Mouse (Mus musculus): Measurements from ENCODE around the gene Tff2. TPM values are rescaled to one million over a fixed set of nuclear protein-coding genes. Genes with fewer than 3 reads are reported as not detected.

Gene Tff2
- polyA plus RNA-seq, 1 experiment from 2014 or later: not detected

- Histone ChIP-seq H3K36me3 (ENCODE audit: control insufficient read depth, insufficient read depth, low read length) (no peaks in the 10 kb centered on the region), H3K27me3 (ENCODE audit: control insufficient read depth, insufficient read depth, low read length) (no peaks in the 10 kb centered on the region), H3K4me1 (ENCODE audit: control insufficient read depth in 2 of 2, insufficient read depth in 2 of 2, low read length in 2 of 2) (no peaks in the 10 kb centered on the region), H3K27ac (replicated peaks in 1 of 2; ENCODE audit: control insufficient read depth in 1 of 2, insufficient read depth in 1 of 2, low read depth in 2 of 2, low read length in 2 of 2) (no peak overlapping the region), H3K9ac (ENCODE audit: low read length) (no peak overlapping the region), H3K4me3 (ENCODE audit: control insufficient read depth in 1 of 2, insufficient read depth in 1 of 2, low read depth in 1 of 2, low read length in 2 of 2) (no peak overlapping the region), H3K4me2 (ENCODE audit: low read length) (no peak overlapping the region), H3K9me3 (ENCODE audit: control insufficient read depth, low read length) (no peaks in the 10 kb centered on the region)
- WGBS: 60% methylated on average over 6 of the region's 6 CpGs
- no peak for ATAC-seq (ENCODE audit: insufficient number of reproducible peaks, insufficient read depth, low FRiP score, low read depth)
Observed at GRCm38 (mm10) chr17:31134913-31135312, 9.2 kb downstream of the Tff2 start.

- Histone ChIP-seq H3K36me3 (ENCODE audit: control insufficient read depth, insufficient read depth, low read length) (no peaks in the 10 kb centered on the region), H3K4me2 (ENCODE audit: low read length) (no peak overlapping the region), H3K9ac (ENCODE audit: low read length) (no peak overlapping the region), H3K9me3 (ENCODE audit: control insufficient read depth, low read length) (no peaks in the 10 kb centered on the region), H3K4me1 (ENCODE audit: control insufficient read depth in 2 of 2, insufficient read depth in 2 of 2, low read length in 2 of 2) (no peaks in the 10 kb centered on the region), H3K27me3 (ENCODE audit: control insufficient read depth, insufficient read depth, low read length) (no peaks in the 10 kb centered on the region), H3K27ac (replicated peaks in 1 of 2; ENCODE audit: control insufficient read depth in 1 of 2, insufficient read depth in 1 of 2, low read depth in 2 of 2, low read length in 2 of 2) (no peak overlapping the region), H3K4me3 (ENCODE audit: control insufficient read depth in 1 of 2, insufficient read depth in 1 of 2, low read depth in 1 of 2, low read length in 2 of 2) (no peak overlapping the region)
- WGBS: 71% methylated on average over 15 of the region's 15 CpGs
- no peak for ATAC-seq (ENCODE audit: insufficient number of reproducible peaks, insufficient read depth, low FRiP score, low read depth)
Observed at GRCm38 (mm10) chr17:31133776-31134175, 10.3 kb downstream of the Tff2 start.

DNA sequence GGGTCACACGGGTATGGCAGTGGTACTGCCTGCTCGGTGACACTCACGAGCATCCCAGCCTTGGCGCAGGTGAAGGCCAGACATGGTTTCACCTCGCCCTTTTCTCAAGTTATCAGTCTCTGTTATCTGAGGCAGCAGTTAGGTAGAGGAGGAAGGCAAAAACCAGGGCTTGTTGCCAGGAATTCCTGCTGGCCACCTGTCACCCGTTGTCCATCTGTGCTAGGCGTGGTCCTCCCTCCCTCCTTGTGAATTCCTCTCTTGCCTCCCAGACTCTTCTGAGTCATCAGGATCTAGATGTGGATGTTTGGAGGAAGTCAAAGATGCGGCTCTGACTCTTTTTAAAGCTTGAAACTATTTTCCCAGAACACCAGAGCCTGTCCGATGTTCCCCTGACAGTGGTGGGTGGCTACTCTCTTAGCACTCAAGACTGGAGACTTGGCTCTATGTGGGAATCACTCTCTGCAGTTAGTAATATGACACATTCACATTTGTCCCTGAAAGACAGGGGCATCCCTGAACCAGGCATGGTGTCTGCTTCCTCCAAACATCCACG lies 12.7 kb downstream of the Tff2 start:
- Histone ChIP-seq H3K4me2 (ENCODE audit: low read length) (no peak overlapping the region), H3K27ac (replicated peaks in 1 of 2; ENCODE audit: control insufficient read depth in 1 of 2, insufficient read depth in 1 of 2, low read depth in 2 of 2, low read length in 2 of 2) (no peak overlapping the region), H3K4me1 (ENCODE audit: control insufficient read depth in 2 of 2, insufficient read depth in 2 of 2, low read length in 2 of 2) (no peaks in the 10 kb centered on the region), H3K9ac (ENCODE audit: low read length) (no peak overlapping the region), H3K4me3 (ENCODE audit: control insufficient read depth in 1 of 2, insufficient read depth in 1 of 2, low read depth in 1 of 2, low read length in 2 of 2) (no peak overlapping the region), H3K27me3 (ENCODE audit: control insufficient read depth, insufficient read depth, low read length) (no peaks in the 10 kb centered on the region; the same call in 1 of the 2 replicates), H3K9me3 (ENCODE audit: control insufficient read depth, low read length) (no peaks in the 10 kb centered on the region), H3K36me3 (ENCODE audit: control insufficient read depth, insufficient read depth, low read length) (no peaks in the 10 kb centered on the region)
- 73% methylated on average over 10 of the region's 10 CpGs for WGBS
- no peak for ATAC-seq (ENCODE audit: insufficient number of reproducible peaks, insufficient read depth, low FRiP score, low read depth)

DNA sequence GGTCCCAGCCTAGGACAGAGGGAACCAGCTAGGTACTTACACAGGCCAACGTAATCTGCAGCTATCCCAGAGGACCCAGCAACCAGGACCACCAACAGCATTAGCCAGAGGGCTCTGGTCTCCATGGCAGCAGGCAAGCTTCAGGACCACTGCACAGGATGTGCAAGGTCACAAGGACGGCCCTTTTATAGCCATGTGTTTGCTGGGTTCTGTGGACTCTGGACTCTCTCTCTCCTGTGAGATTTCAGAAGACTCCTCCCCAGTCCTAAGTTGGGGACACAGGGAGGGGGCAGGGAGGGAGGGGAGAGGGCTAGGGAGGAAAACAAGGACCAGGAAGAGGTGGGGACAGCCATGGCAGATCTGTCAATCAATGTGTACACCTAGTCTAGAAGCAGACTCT lies 14.6 kb downstream of the Tff2 start, which contains the start of gene Tff3:
Gene Tff3, minus strand, starts transcription at position 195 of the 400 bp plus-strand sequence.
- Histone ChIP-seq H3K4me2 (ENCODE audit: low read length) (no peak within 1 kb of the TSS), H3K4me3 (ENCODE audit: control insufficient read depth in 1 of 2, insufficient read depth in 1 of 2, low read depth in 1 of 2, low read length in 2 of 2) (no peak within 1 kb of the TSS), H3K9me3 (ENCODE audit: control insufficient read depth, low read length) (no peaks in the 10 kb centered on the region), H3K27ac (replicated peaks in 1 of 2; ENCODE audit: control insufficient read depth in 1 of 2, insufficient read depth in 1 of 2, low read depth in 2 of 2, low read length in 2 of 2) (no peak within 1 kb of the TSS), H3K9ac (ENCODE audit: low read length) (no peak within 1 kb of the TSS), H3K4me1 (ENCODE audit: control insufficient read depth in 2 of 2, insufficient read depth in 2 of 2, low read length in 2 of 2) (no peaks in the 10 kb centered on the region), H3K27me3 (ENCODE audit: control insufficient read depth, insufficient read depth, low read length) (no peaks in the 10 kb centered on the region; the same call in 1 of the 2 replicates), H3K36me3 (ENCODE audit: control insufficient read depth, insufficient read depth, low read length) (no peaks in the 10 kb centered on the region)
- WGBS: 35% methylated on average over 2 of the region's 2 CpGs
- ATAC-seq (ENCODE audit: insufficient number of reproducible peaks, insufficient read depth, low FRiP score, low read depth): no peak

DNA sequence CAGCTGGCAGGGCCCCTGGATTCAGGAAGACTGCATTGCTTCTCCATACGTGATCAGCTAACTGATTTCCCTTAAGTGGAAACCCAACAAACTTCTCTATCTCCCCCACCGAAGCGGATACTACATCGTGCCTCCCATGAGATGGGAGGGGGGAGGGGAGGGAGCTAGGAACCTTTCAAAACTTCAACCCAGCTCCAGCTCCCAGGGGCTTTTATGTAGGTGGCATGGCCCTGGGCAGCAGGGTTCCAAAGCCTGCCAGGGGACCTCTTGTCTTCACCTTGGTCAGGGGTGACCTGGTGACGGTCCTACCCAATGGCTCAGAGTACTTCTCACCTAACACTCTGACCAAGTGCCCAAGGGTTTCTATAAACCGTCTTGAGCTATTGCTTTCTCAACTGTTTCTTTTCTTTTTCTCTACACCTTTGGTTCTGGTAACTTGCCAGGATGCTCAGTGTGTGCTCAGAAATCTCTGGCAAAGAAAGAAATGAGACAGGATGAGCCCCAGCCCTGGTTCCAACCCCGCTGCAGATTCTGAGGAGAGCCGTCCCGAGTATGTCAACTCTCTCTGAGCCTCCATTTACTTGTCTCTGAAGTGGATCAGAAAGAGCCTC lies 15.3 kb downstream of the Tff2 start:
- 73% methylated on average over 9 of the region's 9 CpGs for WGBS
- Histone ChIP-seq H3K27me3 (ENCODE audit: control insufficient read depth, insufficient read depth, low read length) (no peaks in the 10 kb centered on the region; the same call in 1 of the 2 replicates), H3K36me3 (ENCODE audit: control insufficient read depth, insufficient read depth, low read length) (no peaks in the 10 kb centered on the region)

GRCm38 (mm10) chr17:31125548-31126266 lies 18.4 kb downstream of the Tff2 start:
- Histone ChIP-seq H3K4me2 (ENCODE audit: low read length) (no peak overlapping the region), H3K36me3 (ENCODE audit: control insufficient read depth, insufficient read depth, low read length) (no peaks in the 10 kb centered on the region), H3K9ac (ENCODE audit: low read length) (no peak overlapping the region), H3K27me3 (ENCODE audit: control insufficient read depth, insufficient read depth, low read length) (no peaks in the 10 kb centered on the region; the same call in 1 of the 2 replicates), H3K4me3 (ENCODE audit: control insufficient read depth in 1 of 2, insufficient read depth in 1 of 2, low read depth in 1 of 2, low read length in 2 of 2) (no peak overlapping the region), H3K27ac (replicated peaks in 1 of 2; ENCODE audit: control insufficient read depth in 1 of 2, insufficient read depth in 1 of 2, low read depth in 2 of 2, low read length in 2 of 2) (no peak overlapping the region), H3K9me3 (ENCODE audit: control insufficient read depth, low read length) (no peaks in the 10 kb centered on the region), H3K4me1 (ENCODE audit: control insufficient read depth in 2 of 2, insufficient read depth in 2 of 2, low read length in 2 of 2) (no peaks in the 10 kb centered on the region)
- WGBS: 29% methylated on average over 9 of the region's 9 CpGs
- ATAC-seq (ENCODE audit: insufficient number of reproducible peaks, insufficient read depth, low FRiP score, low read depth): no peak

More for the DNA sequence above, 15.3 kb downstream of the Tff2 start:
- H3K27ac ChIP-seq (replicated peaks in 1 of 2; ENCODE audit: control insufficient read depth in 1 of 2, insufficient read depth in 1 of 2, low read depth in 2 of 2, low read length in 2 of 2): no peak overlapping the region
- no peak overlapping the region for H3K9ac ChIP-seq (ENCODE audit: low read length)
- no peak overlapping the region for H3K4me2 ChIP-seq (ENCODE audit: low read length)
- ATAC-seq (ENCODE audit: insufficient number of reproducible peaks, insufficient read depth, low FRiP score, low read depth): no peak
- H3K4me1 ChIP-seq (ENCODE audit: control insufficient read depth in 2 of 2, insufficient read depth in 2 of 2, low read length in 2 of 2): no peaks in the 10 kb centered on the region
- no peaks in the 10 kb centered on the region for H3K9me3 ChIP-seq (ENCODE audit: control insufficient read depth, low read length)
- H3K4me3 ChIP-seq (ENCODE audit: control insufficient read depth in 1 of 2, insufficient read depth in 1 of 2, low read depth in 1 of 2, low read length in 2 of 2): no peak overlapping the region

GRCm38 (mm10) chr17:31121975-31122374 lies 22.1 kb downstream of the Tff2 start:
- H3K36me3 ChIP-seq (ENCODE audit: control insufficient read depth, insufficient read depth, low read length): no peaks in the 10 kb centered on the region
- H3K27me3 ChIP-seq (ENCODE audit: control insufficient read depth, insufficient read depth, low read length): no peaks in the 10 kb centered on the region
- no peak overlapping the region for H3K4me2 ChIP-seq (ENCODE audit: low read length)
- H3K4me3 ChIP-seq (ENCODE audit: control insufficient read depth in 1 of 2, insufficient read depth in 1 of 2, low read depth in 1 of 2, low read length in 2 of 2): no peak overlapping the region
- no peaks in the 10 kb centered on the region for H3K4me1 ChIP-seq (ENCODE audit: control insufficient read depth in 2 of 2, insufficient read depth in 2 of 2, low read length in 2 of 2)
- H3K27ac ChIP-seq (replicated peaks in 1 of 2; ENCODE audit: control insufficient read depth in 1 of 2, insufficient read depth in 1 of 2, low read depth in 2 of 2, low read length in 2 of 2): no peak overlapping the region
- no peaks in the 10 kb centered on the region for H3K9me3 ChIP-seq (ENCODE audit: control insufficient read depth, low read length)
- ATAC-seq (ENCODE audit: insufficient number of reproducible peaks, insufficient read depth, low FRiP score, low read depth): no peak
- H3K9ac ChIP-seq (ENCODE audit: low read length): no peak overlapping the region
- WGBS: 11% methylated on average over 8 of the region's 8 CpGs
